Mouse (Mus musculus) G1E (cell line): Measurements from ENCODE around the gene Fam71f2.

ENCODE experiments used
- CTCF ChIP-seq: IDR thresholded peaks from 2 replicates; pipeline ENCODE4 v1.5.1; 2012; ENCODE audit warnings: low read depth, low read length, inconsistent platforms, mixed read lengths
- GATA1 ChIP-seq: IDR thresholded peaks from 2 replicates; pipeline ENCODE4 v1.6.1; 2012; ENCODE audit warnings: borderline replicate concordance, low read length, inconsistent platforms, mixed read lengths
- GATA2 ChIP-seq: IDR thresholded peaks from 2 replicates; pipeline ENCODE4 v1.6.1; 2012; ENCODE audit warnings: low read depth, low read length, inconsistent platforms, borderline replicate concordance
- POLR2AphosphoS5 ChIP-seq: IDR thresholded peaks from 2 replicates; pipeline ENCODE4 v1.6.1; 2012; ENCODE audit warnings: low read depth, low read length, inconsistent platforms; ENCODE audit not compliant: insufficient replicate concordance

DNA sequence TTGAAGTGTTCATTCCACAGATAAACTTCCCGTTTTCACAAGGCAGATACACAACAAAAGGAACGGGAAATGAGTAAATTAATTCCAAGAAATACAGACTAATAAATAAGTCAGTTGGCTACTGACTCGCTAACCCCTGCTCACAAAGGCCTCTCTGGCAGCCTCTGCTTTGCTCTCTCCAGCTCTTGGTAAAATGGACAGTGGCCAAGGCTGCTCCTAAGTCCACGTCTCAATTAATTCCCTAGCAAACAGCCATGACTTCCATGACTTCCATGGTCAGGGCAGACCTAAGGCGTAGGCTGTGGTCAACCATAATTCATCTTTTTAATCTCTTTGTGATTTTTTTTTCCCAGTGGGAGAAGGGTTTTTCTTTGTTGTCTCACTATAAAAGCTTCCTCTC is 8.6 kb downstream of the Fam71f2 start:
- TF ChIP-seq CTCF (no peak), GATA1 (no peak), GATA2 (no peak), POLR2AphosphoS5 (no peak)
